Mouse (Mus musculus) Muller cell, postnatal 12 days (primary cell): ENCODE measurements at regions not wholly inside any gene's neighbourhood (a gene's known extent, or its start where the extent isn't known, plus 50 kb on each side); places are given as distances from the start of the nearest gene placed in this dataset.
"Not testable (repeated sequence)": the region's sequence is repeated elsewhere in the genome, so short reads cannot be mapped to it uniquely, and the experiment has no call there.

Experiments
- DNase-seq: peaks from one replicate; pipeline ENCODE4 v3.0.0-alpha.2; 2015; ENCODE audit errors: inconsistent ontology term

DNA sequence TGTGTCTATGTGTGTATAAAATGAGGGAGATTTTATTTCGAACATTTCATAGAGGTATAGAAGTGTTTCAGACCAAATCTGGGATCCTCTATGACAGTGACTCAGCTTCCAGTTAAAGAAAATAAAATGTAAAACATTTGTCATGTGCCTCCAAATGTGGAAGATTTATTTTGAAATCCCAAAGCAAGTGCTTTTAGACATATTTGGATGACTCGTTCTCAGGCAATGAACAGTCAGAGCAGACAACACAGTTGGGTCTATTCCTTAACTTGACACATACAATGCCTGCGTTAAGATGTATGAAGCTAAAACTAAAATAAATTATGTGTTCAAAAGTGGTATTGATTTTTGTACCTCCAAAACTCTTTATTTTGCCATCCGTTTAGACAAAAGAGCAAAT, 830.4 kb upstream of the Grm7 start:
- no peak for DNase-seq

DNA sequence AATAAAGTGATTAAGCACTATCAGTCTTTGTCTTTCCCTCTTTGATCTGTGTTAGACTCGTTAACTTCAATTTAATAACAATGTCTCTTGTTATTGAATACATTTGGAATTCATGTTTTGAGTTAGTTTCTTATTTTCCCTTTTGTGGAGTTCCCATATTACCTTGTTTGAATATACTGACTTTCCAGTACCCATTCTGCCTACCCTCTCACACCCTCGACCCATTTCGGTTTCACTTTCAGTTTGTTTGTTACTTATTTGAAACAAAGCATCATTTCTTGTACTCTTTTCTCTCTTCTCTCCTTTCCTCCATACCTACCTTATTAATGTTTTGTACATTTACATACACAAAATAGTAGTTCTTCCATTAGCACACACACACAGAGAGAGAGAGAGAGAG, 797.1 kb upstream of the Grm7 start:
- peak; percentile 10 for DNase-seq

DNA sequence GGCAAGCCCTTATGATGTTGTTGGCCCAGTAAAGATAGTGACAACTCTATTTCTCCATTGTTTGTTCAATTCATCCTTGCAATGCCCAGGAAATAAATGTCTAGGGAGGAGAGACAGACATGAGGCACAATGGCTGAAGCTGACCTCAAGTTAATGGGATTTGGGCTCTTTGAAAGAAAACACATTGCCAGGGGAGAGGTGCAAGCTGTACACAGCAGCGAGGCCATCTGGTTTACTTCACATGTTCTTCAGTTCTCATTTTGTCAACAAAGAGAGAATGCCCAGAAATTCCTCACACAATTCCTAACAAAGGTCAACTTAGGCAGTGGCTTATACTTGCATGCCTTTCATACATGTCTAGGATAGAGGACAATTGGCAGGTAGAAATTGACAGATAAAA, 789.6 kb upstream of the Grm7 start:
- peak; percentile 3 for DNase-seq

DNA sequence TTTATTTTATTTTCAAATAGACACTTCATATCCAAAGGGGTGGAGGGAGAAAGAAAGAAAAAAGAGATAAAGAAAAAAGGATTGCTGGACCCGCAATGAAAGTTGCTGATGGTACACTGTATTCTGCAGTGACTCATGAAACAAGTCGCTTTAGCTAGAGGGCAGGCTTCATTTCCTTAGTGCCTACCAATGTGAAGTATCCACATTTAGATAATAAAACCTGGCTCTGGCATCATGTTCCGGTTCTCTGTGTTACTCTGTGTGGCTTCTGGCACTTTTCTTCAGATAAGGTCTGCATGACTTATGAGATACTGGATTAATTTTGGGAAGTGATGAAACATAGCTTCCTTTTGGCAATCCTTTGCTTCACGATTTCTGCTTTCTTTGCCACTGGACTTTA, 782.0 kb upstream of the Grm7 start:
- DNase-seq, result no peak

DNA sequence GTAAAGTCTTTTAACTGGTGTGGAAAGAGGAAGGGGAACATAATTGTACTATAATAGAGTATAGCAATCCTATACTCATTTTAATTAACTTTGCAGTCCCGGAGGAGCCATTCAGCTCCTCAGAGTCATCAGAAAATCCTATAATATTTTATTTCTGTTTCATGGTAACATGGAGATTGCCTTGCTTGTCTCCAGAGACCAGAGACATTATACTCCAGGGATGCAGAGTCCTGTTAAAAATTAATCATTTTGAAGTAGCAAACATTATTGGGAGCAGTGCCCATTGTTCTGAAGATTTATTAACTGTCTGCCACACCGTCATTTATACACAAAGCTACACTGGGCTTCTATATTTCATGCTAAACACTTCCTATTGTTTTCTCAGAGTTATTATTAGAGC, 771.2 kb upstream of the Grm7 start:
- no peak for DNase-seq

DNA sequence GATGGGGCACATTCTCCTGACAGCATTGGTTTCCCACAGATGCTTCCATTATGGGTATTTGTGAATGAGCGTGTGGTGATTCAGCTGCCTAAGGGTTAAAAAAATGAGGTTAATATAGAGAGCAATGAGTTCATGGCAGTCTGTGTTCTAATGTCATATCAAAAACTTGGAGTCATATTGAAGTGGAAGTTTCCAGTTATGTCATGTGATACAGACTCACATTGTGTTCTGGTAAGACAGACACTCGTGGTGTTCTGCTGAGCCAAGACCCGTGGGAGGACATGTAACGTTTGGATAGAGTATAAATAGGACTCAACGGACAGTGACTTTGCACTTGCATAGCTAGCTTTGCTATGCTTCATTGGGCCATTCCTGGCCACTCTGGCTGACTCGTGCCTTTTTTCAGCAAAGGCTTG, 770.7 kb upstream of the Grm7 start:
- DNase-seq, result peak; percentile 62

DNA sequence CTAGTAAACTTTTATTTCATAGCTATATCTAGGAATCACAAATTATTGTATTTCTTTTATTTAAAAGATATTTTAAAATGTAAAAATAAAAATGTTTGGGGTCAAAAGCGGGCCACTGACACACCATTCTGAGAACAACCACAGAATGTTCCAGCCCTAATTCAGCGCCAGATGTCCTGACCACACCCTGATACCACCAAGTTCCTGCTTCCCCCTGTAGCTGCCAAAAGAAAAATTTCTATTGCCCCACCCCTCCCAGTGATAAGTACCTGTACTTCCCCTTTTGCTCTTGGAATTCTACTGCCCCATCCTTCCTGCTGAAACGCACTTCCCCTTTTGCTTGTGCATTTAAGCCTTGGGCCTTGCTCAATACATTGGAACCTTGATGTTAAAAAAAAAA, 769.8 kb upstream of the Grm7 start:
- not testable (repeated sequence) for DNase-seq

DNA sequence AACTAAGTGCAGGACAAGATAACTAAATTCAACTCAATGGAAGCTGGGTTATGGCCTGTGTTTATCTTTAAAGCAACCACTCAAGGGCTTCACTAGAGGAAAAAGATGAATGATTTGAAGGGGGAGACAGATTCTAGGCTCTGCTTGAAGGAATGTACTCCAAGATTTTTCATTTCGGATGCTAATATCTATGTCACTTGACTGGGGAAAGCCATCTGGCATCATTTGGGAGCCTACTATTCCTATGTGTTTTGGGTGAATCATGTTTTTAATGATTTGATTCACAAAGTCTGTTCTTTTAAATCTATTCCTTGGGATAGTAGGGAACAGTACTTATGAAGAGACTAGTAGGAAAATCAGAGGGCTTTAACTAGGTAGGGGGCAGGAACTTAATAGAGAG, 766.2 kb upstream of the Grm7 start:
- DNase-seq, result no peak

DNA sequence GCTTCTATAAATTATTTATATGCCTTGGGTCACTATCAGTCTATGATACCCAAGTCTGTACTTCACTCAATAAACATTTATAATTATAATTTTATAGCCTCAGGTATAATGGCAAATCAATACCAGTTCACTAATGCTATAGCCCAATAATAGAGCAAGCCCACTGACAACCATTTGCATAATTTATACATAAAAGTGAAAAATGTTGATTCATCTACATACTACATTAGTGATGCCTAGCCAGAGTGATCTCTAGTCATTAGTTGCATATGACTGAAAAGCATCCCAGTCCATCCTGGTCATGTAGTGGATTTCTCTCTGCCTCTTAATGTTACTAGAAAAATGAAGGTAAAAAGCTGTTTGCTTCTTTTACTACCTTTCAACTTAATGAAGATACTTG, 721.6 kb upstream of the Grm7 start:
- no peak for DNase-seq

DNA sequence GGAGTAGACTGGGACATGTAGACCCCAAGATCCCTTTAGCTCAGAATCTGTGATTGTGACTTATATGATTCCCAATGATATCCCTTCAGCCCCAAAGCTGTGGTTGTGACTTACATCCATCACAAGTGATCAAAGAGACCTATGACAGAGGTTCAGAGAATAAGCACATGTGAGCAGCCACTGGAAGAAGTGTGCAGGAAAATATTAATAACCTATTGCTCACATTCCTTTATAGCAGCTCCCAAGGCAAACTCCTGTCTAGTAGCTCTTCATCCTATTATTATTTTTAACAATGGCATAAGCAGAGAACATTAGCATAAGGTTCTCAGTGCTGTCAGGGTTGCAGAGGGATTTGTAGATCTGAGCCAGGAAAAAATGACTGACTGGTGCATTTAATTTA, 696.9 kb upstream of the Grm7 start:
- no peak for DNase-seq

DNA sequence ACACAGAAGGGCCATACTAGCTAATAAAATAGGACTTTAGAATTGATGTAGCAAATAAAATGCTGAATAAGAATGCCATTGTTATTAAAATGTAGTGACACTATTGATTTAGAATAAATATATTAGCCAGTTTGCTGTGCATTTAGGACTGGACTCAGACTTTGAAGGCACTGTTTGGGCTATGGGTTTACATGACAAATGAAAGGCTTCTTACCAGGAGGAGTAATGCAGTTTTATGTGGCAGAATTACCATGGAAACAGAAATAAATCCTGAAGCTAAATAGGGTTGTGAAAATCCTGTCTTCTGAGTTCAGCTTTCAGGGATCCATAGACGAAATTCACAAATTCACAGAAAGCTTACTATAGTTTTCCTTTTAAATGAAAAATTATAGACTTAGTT, 696.5 kb upstream of the Grm7 start:
- DNase-seq, result no peak

DNA sequence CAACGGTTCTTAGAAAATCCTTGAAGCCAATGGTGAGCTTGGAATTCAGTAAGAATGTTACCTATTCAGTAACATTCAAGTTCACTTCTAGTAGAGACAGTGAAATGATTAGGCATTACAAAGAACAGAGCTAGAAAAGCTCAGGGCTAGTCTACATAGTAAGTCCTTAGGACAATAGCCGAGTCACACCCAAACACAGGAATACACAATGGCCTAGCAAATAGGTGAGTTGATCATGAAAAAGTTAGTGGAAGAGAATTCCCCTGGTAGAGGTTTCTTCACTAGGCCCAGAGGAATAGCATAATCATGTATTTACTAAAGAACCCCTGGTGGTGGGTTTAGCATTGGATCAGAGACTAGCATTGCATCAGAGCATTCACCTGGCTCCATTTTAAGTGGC, 687.5 kb upstream of the Grm7 start:
- not testable (repeated sequence) for DNase-seq
